Mouse (Mus musculus) liver, adult 2 months (tissue): Measurements from ENCODE around the gene Coch. TPM values are rescaled to one million over a fixed set of nuclear protein-coding genes. Genes with fewer than 3 reads are reported as not detected.
"Not testable (repeated sequence)": the region's sequence is repeated elsewhere in the genome, so short reads cannot be mapped to it uniquely, and the experiment has no call there.

ENCODE experiments used
- DNase-seq: peaks from one replicate; pipeline ENCODE4 v3.0.0-alpha.2; 2011; ENCODE audit warnings: low read depth, low spot score; ENCODE audit errors: extremely low read depth
- H3K27ac ChIP-seq: fragments of 200-500 bp; replicated peaks from 2 replicates; pipeline ENCODE4 v1.5.1; 2012; ENCODE audit warnings: low read depth, mild to moderate bottlenecking, control low read depth, inconsistent platforms, low read length; ENCODE audit not compliant: insufficient read depth
- H3K27me3 ChIP-seq: fragments of 200-500 bp; 2 replicates; pipeline ENCODE4 v1.6.1; 2012; ENCODE audit warnings: mild to moderate bottlenecking, moderate library complexity, low read length, inconsistent platforms; ENCODE audit not compliant: control insufficient read depth, insufficient read depth
- H3K36me3 ChIP-seq: fragments of 200-500 bp; 2 replicates; pipeline ENCODE4 v1.6.1; 2012; ENCODE audit warnings: low read length, inconsistent platforms; ENCODE audit not compliant: control insufficient read depth, insufficient read depth
- H3K4me1 ChIP-seq: fragments of 200-500 bp; 2 replicates; pipeline ENCODE4 v1.6.1; 2011; ENCODE audit warnings: low read length; ENCODE audit not compliant: control insufficient read depth, insufficient read depth
- H3K4me3 ChIP-seq: fragments of 200-500 bp; 2 replicates; pipeline ENCODE4 v1.5.1; 2011; ENCODE audit warnings: low read depth, mild to moderate bottlenecking, control low read depth, low read length, moderate library complexity; ENCODE audit not compliant: insufficient read depth
- H3K79me2 ChIP-seq: fragments of 200-500 bp; 2 replicates; pipeline ENCODE4 v1.6.1; 2012; ENCODE audit warnings: inconsistent platforms, mild to moderate bottlenecking, low read length, moderate library complexity; ENCODE audit not compliant: control insufficient read depth, insufficient read depth
- H3K9ac ChIP-seq: fragments of 200-500 bp; 2 replicates; pipeline ENCODE4 v1.6.1; 2012; ENCODE audit warnings: low read depth, mild to moderate bottlenecking, control low read depth, inconsistent platforms, low read length
- CTCF ChIP-seq: fragments of 200-500 bp; IDR thresholded peaks from 2 replicates; pipeline ENCODE4 v1.5.1; 2011; ENCODE audit warnings: low read depth, low read length, control low read depth
- POLR2A ChIP-seq: fragments of 200-500 bp; IDR thresholded peaks from 2 replicates; pipeline ENCODE4 v1.6.1; 2011; ENCODE audit warnings: low read length, control low read depth; ENCODE audit not compliant: insufficient read depth; ENCODE audit errors: extremely low read depth
- WGBS: fragments of 180-500 bp; shearing (Covaris S2); methylation state at CpG from one replicate; pipeline ENCODE4 v1.1.7; 2018; 5-methylcytosine and 5-hydroxymethylcytosine counted together
- polyA plus RNA-seq: library from polyadenylated mRNA; depleted of rRNA; stranded (reverse); fragments of >200 nt; gene quantifications from 2 replicates; pipeline ENCODE4 v1.2.3, GENCODE M21; 2012
- total RNA-seq: library from RNA; depleted of rRNA; stranded (reverse); fragments of >200 nt; gene quantifications from 2 replicates; pipeline ENCODE4 v1.2.3, GENCODE M21; 2014

The Coch gene
- total and polyA plus RNA-seq, 2 experiments = not detected

GRCm38 (mm10) chr12:51622670-51623365, 29.7 kb downstream of the Coch start:
- H3K79me2 ChIP-seq = no peaks in the 10 kb centered on the region
- H3K27me3 ChIP-seq = no peaks in the 10 kb centered on the region
- peaks cover 31% of the 10 kb centered on the region for H3K36me3 ChIP-seq
- H3K9ac ChIP-seq = no peak overlapping the region
- no peak overlapping the region for H3K4me3 ChIP-seq
- WGBS = 73% methylated on average over 5 of the region's 5 CpGs
- H3K27ac ChIP-seq = no peak overlapping the region
- H3K4me1 ChIP-seq = no peaks in the 10 kb centered on the region
- TF ChIP-seq POLR2A (no peak), CTCF (peak; percentile 38; the same call in 1 of the 2 replicates)
- DNase-seq = peak; percentile 35

- TF ChIP-seq CTCF = no peak
- H3K9ac ChIP-seq = no peak overlapping the region
- H3K36me3 ChIP-seq = peaks cover 31% of the 10 kb centered on the region
- DNase-seq = no peak
- no peak overlapping the region for H3K27ac ChIP-seq
- H3K4me3 ChIP-seq = no peak overlapping the region
- no peaks in the 10 kb centered on the region for H3K27me3 ChIP-seq
- H3K4me1 ChIP-seq = no peaks in the 10 kb centered on the region
- H3K79me2 ChIP-seq = no peaks in the 10 kb centered on the region; the same call in 1 of the 2 replicates
Observed at GRCm38 (mm10) chr12:51623366-51623694, 30.2 kb downstream of the Coch start.

- peak; percentile 30 for DNase-seq
- Histone ChIP-seq H3K79me2 (no peaks in the 10 kb centered on the region), H3K4me3 (no peak overlapping the region), H3K9ac (no peak overlapping the region), H3K36me3 (peaks cover 4% of the 10 kb centered on the region), H3K27me3 (no peaks in the 10 kb centered on the region), H3K4me1 (no peaks in the 10 kb centered on the region), H3K27ac (no peak overlapping the region)
- TF ChIP-seq POLR2A (no peak), CTCF (no peak)
- WGBS = 59% methylated on average over 4 of the region's 4 CpGs
Observed at GRCm38 (mm10) chr12:51633481-51633880, 40.3 kb downstream of the Coch start.

GRCm38 (mm10) chr12:51636260-51636659, 43.1 kb downstream of the Coch start:
- 93% methylated on average over 2 of the region's 2 CpGs for WGBS
- H3K79me2 ChIP-seq = no peaks in the 10 kb centered on the region
- no peak overlapping the region for H3K9ac ChIP-seq
- TF ChIP-seq POLR2A = no peak
- no peak for TF ChIP-seq CTCF
- no peak overlapping the region for H3K4me3 ChIP-seq
- no peak for DNase-seq
- no peaks in the 10 kb centered on the region for H3K4me1 ChIP-seq
- H3K27me3 ChIP-seq = no peaks in the 10 kb centered on the region
- H3K36me3 ChIP-seq = peaks cover 4% of the 10 kb centered on the region
- H3K27ac ChIP-seq = no peak overlapping the region

GRCm38 (mm10) chr12:51636689-51637470, 43.7 kb downstream of the Coch start:
- Histone ChIP-seq H3K36me3 (peaks cover 4% of the 10 kb centered on the region), H3K79me2 (no peaks in the 10 kb centered on the region; the same call in 1 of the 2 replicates), H3K4me3 (no peak overlapping the region), H3K27ac (no peak overlapping the region), H3K9ac (no peak overlapping the region), H3K4me1 (peaks cover 2% of the 10 kb centered on the region; the same call in 1 of the 2 replicates), H3K27me3 (no peaks in the 10 kb centered on the region)
- no peak for TF ChIP-seq CTCF
- no peak for TF ChIP-seq POLR2A
- DNase-seq = no peak
- 38% methylated on average over 2 of the region's 2 CpGs for WGBS

- Histone ChIP-seq H3K27me3 (no peaks in the 10 kb centered on the region), H3K4me3 (no peak overlapping the region), H3K27ac (no peak overlapping the region), H3K9ac (no peak overlapping the region), H3K36me3 (peaks cover 5% of the 10 kb centered on the region), H3K79me2 (no peaks in the 10 kb centered on the region; the same call in 1 of the 2 replicates), H3K4me1 (peaks cover 5% of the 10 kb centered on the region; the same call in 1 of the 2 replicates)
- 12% methylated on average over 6 of the region's 6 CpGs for WGBS
- TF ChIP-seq CTCF = no peak
- TF ChIP-seq POLR2A = no peak
- peak; percentile 79 for DNase-seq
Observed at GRCm38 (mm10) chr12:51641871-51642270, 48.7 kb downstream of the Coch start.

- not testable (repeated sequence) for H3K27me3 ChIP-seq, H3K79me2 ChIP-seq, H3K4me1 ChIP-seq, H3K27ac ChIP-seq, DNase-seq, H3K4me3 ChIP-seq, H3K9ac ChIP-seq
- peaks cover 26% of the 10 kb centered on the region for H3K36me3 ChIP-seq
Observed at GRCm38 (mm10) chr12:51649401-51649800, 56.3 kb downstream of the Coch start.
